Mouse (Mus musculus) embryonic fibroblast, embryonic 13.5 days (primary cell): Measurements from ENCODE around the gene Ccnyl1.

Source experiments
- CTCF ChIP-seq: IDR thresholded peaks from 2 replicates; pipeline ENCODE4 v1.5.1; 2011; ENCODE audit warnings: mild to moderate bottlenecking, control low read depth, low read length, moderate library complexity, borderline replicate concordance; ENCODE audit not compliant: insufficient read depth
- POLR2A ChIP-seq: IDR thresholded peaks from 2 replicates; pipeline ENCODE4 v1.6.1; 2011; ENCODE audit warnings: low read depth, mild to moderate bottlenecking, control low read depth, low read length, moderate library complexity

GRCm38 (mm10) chr1:64721034-64721587, 30.9 kb downstream of the Ccnyl1 start:
- TF ChIP-seq CTCF: no peak
- no peak for TF ChIP-seq POLR2A
